Mouse (Mus musculus): Measurements from ENCODE around the gene Eif2ak4.

- TF ChIP-seq CTCF (IDR thresholded peaks at IDR 0.05; ENCODE audit: low read depth) (no peak), EP300 (IDR thresholded peaks at IDR 0.05; ENCODE audit: low read depth) (peak; percentile 35; the same call in 1 of the 2 replicates)
Observed at GRCm38 (mm10) chr2:118522265-118522664, 133.8 kb downstream of the Eif2ak4 start.

Measured in liver, postnatal 0 days (tissue).